Mouse (Mus musculus) cerebellum, adult 18-20 months (tissue): ENCODE data around the gene Fbl.
"Not testable (repeated sequence)": the region's sequence is repeated elsewhere in the genome, so short reads cannot be mapped to it uniquely, and the experiment has no call there.

Source experiments
- DNase-seq, 2 experiments: peaks; one replicate each; pipeline ENCODE4 v3.0.0; 2021

Fbl gene

DNA sequence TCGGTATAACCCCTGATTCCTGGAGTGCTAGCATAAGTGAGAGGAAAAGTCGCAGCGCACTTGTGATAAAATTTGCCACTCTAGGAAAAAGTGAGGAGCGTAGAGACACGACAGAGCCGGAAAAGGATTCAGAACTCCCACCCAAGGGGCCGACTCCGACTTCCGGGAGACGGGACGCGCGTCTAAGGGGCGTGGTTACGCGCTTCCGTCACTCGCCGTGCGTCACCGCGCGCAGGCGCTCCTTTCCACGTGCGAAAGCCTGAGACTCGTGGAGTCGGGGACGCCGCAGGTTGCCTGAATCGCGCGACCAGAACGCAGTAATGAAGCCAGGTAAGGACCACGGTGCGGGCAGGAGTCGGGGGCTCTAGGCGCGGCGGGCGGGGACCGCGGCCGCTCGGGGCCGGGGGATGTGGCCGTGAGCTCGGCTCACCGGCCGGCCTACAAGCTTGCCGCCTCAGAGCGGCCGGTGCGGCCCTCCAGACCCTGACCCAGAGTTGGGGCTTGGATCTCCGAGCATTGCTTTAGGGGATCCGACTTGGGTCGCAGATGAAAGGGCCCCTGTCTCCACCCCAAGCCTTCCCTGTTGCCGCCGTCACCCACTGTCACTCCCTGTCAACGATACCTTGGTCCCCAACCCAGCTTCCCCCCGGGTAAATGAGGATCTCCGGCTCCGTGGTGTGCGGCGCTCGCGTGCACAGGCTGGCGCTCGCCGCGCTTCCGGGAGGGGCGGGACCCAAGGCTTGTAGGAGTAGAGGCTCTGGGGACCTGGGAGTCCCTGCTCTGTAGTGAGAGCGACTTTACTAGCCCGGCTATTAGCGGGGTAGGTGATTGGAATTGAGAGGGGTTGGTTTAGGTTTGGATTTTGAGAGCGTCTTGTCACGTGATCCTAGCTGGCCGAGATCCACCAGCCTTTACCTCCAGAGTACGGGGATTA is at the start of gene Fbl:
TSS of gene Fbl (plus strand) at position 222 of the 934 bp plus-strand sequence.
- DNase-seq, result peak; percentile 88 to 93

DNA sequence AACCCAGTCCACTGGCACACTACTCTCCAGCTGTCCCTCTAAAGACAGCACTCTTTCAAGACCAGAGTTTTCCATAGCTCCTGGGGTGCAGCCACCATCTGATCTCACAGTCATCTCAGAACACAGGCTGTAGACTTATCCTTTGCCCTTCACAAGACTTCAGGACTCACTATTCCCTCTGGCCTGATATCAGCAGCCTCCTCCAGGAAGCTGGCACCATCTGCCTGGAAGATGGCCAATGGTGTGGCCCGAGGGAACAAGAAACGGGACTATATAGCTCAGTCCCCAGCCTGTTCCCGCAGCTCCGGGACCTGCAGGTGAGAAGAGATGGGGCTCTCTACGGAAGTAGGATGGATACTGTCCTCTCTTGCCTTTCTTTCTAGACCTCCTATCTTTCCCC is 40.3 kb upstream of the Fbl start, which contains the start of gene 9530053A07Rik:
TSS of gene 9530053A07Rik (plus strand) at position 301 of the 400 bp plus-strand sequence.
- no peak for DNase-seq

DNA sequence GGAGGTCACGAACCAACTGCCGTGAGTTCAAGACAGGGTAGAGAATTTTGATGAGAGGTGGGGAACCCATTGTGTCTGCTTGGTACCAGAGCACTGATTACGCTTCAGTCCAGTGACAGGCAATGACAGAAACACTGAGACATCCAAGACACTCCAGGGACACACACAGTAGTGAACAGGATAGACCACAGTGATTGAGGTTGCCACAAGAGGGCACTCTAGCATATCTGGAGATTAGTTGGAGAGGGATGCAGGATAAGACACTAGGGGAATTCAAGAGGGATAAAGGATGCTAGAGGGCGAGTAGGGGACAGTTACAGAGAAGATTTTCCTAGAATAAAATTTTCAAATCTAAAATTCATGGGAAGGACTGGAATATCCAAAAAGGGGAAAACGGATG is 31.9 kb upstream of the Fbl start:
- DNase-seq, result peak; percentile 39 to 55

DNA sequence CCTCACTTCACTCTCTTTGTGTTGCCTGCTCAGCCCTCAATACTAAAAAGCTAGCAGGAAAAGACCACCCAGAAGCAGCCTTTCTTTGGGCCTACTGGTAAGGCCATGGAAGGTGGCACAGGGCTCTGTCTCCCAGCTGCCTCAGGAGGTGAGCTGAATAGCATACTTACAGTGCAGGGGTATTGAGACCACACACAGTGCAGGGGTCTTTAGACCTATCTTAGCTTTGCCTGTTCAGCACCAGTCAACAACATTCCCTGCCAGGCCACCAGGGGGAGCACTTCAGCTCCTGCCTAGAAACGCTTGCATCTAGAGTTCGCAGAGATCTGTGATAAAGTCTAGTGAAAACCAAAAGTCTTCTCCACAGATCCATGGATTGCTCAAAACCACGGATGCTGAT is 21.2 kb upstream of the Fbl start:
- DNase-seq, result peak; percentile 61 to 71

DNA sequence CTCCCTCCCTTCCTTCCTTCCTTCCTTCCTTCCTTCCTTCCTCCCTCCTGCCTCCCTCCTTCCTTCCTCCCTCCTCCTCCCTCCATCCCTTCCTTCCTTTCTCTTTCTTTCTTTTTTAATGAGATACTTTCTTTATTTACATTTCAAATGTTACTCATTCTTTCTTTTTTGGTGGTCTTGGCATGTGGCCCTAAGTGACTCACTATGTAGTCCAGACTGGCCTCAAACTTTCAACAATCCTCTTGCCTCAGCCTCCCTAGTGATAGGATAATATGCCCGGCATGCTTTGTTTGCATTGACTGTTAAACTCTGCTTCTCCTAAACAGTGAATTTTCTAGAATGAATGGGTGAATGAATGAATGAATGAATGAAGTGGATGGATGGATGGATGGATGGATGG is 19.7 kb upstream of the Fbl start:
- no peak for DNase-seq

DNA sequence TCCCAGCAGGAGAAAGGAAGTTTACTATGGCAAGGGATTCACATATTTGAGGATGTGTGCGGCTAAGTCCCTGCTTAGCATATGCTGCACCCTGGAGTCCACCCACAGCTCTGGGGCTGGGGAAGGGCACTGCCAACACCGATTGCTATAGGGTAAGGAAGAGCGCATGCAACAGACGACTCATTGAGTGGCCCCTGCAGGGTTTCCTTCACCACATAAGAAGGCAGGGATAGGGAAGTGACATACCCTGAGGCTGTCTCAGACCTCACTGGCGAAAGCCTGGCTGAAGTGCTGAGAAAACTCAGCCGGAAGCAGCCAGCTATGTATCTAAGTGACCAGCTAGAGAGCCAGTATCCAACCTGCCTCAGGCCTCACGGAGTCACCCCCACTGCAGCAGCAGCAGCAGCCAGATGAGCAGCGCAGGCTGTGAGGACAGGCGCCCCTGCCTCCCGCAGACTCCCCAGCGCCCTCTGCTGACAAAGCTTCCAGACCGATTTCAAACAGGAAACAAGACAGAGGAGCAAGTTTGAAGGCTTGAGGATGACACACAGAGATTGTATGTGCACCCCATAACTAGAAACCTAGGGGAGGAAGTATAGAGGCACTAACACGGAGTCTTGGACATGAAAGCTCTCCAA is 17.8 kb upstream of the Fbl start:
- peak; percentile 12 to 23 for DNase-seq

DNA sequence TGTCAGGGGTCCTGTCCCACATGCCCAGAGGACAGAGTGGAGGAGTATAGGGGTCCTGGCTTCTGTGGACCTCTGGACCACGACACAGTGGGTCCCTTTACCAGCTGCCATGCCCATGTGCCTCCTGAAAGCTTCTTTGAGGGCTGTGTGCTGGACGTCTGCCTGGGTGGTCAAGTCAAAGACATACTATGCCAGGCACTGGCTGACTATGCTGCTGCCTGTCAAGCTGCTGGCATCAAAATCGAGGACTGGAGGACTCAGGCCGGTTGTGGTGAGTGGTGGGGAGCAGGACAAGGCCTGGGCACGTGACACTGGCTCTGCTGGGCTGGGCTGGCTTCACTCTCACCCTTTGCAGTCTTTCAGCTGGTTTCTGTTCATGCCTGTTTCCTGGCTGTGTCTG is 15.9 kb upstream of the Fbl start:
- DNase-seq, result not testable (repeated sequence)

DNA sequence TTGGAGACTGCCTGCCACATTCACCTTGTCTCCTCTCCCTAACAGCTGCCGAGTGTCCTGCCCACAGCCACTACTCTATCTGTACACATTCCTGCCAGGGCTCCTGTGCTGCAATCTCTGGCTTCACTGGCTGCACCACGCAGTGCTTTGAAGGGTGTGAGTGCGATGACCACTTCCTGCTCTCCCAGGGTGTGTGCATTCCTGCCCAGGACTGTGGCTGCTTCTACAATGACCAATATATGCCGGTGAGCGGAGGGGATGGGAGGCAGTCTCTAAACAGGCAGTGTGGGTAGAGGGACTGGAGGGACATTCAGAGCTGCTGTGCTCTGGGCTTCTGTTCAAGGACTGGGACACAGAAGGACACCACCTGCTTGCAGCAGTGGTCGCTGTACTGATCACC is 10.2 kb upstream of the Fbl start:
- DNase-seq, result no peak

DNA sequence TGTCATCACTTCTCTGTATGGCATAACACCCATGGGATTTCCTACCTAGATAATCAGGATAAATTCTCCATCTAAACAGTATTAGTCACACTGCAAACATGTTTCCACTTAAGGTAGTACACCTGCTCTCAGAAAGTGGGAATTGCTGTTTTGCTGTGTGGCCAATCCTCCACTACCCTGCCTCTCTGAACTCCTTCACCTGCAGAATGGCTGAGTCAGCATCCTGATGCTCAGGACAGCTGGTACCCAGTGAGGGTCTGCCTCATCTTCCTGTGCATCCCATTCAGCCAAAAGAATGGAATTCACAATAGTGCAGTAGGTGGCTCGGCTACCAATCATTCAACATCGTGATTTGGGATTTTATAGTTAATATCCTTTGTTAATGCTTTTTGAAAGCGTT is 9.6 kb upstream of the Fbl start:
- no peak for DNase-seq

DNA sequence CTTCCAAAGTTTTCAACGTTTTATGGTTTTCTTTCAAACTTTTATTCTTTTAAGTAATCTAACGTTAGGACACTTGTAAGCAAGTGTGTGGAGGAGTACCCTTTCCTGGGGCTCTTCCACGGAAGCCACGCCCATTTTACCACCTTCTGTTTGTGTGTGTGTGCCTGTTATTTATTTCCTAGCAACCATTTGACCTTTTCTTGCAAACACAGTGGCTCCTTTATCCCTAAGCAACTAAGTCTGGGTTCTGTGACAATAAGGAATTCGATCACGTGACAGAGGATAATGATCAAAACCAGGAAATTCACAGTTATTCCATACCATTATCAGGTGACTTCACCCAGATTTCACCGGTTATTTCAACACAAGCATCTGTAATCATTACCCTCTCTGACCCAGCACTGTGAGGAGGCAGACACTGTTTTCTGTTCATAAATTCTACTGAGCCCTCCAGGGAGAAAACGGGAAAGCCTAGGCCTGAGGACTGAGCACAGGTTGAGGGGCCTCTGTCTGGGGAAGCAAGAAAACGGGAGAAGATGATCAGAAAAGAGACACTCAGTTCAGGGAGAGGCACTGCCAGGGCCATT is 8.3 kb upstream of the Fbl start:
- no peak for DNase-seq

DNA sequence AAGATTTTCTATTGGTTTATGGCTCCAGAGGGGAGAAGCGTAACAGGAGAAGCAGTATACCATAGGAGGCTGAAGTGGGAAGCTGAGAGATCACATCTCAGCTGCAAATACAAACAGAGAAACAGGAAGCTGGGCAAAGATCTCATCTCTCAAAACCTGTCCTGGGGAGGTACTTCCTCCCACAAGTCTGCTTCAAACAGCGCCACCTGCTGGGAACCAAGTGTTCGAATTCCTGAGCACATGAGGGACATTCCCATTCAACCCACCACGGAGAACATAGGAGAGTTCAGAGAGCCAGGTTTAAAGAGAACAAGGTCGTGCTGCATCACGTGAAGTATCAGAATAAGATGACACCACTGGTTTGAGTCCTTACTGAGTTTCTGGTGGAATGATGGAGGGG is 4.1 kb upstream of the Fbl start:
- DNase-seq, result no peak

DNA sequence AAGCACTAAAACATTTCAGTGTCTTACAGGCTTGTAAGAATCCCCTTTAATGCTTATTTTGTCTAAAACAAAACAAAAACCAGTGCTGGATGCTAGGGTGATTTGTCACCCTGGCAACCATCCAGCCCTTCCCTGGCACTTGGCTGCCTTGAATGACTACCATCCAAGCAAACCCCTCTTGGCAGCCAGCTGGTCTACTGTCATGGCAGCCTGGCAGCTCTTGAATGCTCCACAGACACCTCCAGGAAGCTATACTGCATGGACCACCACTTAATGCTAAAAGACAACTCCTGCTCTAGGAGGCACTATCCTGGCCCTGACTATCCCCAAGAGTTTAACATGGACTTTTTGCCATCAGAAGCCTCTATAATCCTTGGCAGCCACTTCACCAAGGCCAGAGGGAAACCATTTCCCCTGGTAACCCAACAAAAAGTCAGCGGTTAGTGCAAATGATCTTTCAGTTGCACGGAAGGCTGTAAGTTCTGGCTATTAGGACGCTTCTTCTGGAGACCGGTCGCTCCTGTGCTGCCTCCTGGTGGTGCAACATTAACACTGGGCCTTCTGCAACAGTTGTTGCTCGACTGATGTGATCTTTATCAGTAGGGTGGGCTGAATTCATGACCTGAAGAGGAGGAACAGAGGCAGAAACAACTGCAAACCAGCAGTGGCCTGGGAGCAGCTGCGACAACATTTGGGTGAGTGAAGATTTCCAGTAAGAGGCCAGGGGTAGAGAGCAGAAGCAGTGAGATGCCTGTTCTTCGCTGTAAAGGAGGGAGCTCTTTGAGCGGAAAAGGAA is 992 bp upstream of the Fbl start:
- peak; percentile 53 to 55 for DNase-seq

DNA sequence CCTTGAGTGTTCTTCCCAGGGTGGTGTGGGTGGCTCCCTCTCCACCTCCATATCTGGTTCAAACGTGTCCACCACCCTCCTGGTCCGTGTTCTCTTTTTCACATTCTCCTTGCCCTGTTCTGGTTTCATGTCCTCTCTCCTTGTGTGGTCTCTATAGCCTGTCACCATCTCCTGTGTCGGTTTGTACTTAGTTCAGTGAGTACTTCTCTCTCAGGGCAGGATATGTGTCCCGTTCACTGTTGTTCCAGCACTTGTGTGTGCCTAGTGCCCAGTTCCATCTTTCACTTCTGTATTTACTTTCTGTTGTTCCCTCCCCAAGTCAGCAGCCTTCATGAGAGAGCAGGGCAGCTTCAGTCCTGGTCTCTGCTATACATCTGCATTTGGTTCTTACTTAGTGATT is 5.8 kb downstream of the Fbl start:
- no peak for DNase-seq

DNA sequence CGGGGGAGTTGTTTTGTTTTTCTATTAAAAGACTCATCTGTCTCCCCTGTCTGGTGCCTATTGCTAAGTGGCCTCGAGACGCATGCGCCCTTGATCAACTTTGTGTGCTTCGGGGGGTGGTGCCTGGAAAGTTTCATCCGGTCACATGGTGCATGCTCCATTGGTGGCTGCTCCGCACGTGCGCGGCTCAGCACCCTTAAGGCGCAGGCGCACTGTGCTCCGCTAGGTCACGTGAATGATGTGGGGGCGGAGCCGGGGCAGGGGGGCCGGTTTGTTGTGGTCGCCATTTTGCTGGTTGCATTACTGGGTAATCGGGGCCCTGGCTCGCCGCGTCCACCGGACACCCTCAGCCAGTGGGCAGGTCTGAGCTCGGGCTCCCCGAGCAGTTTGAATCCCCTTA is 9.7 kb downstream of the Fbl start, which contains the start of gene Dyrk1b:
TSS of gene Dyrk1b (plus strand) at position 242 of the 400 bp plus-strand sequence.
- DNase-seq, result peak; percentile 92 to 94

DNA sequence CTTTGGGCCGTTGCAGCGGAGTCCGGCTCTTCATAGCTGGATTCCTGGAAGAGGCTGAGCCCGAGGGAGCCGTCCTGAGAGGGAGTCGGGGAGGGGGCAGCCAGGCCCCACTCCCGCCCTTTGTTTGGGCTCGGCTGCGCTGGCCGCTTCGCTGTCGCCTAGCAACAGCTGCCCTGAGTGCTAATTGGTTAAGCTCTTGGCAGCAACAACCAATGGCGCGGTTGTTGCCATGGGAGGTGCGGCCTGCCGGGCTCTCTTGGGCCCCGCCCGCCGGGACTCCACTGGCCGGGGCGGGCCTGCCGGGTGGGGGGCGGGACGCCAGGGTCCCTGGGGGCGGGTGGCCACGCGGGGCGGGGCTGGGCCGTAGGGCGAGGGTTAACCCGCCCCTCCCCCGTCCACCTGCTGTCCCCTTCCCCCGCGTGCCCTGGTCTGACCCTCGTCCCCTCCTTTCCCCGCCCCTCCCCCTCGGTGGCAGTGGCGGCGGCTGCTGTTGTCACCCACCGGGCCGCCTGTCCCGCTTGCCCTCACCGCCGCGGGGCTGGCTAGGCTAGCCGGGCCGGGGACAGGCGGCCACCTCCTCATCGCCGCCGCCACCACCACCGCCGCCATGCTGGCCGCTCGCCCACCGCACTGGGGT is 10.3 kb downstream of the Fbl start:
- peak; percentile 92 to 95 for DNase-seq

DNA sequence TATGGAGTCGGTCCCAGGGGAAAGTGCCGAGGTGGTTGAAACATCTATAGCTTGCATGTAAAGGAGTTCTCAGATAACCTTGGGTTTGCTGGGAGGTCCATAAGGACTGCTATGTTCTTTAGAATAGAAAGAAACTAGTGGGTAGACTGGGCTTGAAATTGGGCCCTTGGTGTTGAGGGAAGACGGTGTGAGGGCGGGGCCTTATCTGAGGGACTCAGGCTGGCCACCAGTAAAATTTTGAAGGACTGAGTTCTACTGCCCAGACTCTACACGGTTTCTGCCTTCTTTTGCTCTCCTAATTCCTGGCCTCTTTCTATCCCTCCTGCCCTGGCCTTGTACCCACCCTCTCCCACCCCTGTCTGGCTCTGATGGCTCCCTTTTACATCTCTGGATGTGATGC is 11.4 kb downstream of the Fbl start:
- no peak for DNase-seq

DNA sequence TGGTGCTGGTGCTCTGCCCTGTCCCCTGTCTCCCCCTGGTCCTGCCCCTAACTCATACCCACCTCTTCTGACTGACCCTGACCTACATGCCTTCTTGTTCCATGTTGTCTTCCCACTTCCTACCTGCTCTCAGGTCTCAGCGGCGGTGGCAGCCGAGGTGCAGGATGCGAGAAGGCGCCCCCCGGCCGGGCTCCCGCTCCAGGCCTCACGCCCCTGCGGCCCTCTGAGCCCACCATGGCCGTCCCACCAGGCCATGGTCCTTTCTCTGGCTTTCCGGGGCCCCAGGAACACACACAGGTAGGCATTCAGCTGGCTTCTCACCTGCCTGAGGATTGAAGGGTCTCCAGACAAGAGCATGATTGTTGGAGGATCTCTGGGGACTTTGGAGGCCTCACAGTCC is 11.9 kb downstream of the Fbl start:
- DNase-seq, result no peak

DNA sequence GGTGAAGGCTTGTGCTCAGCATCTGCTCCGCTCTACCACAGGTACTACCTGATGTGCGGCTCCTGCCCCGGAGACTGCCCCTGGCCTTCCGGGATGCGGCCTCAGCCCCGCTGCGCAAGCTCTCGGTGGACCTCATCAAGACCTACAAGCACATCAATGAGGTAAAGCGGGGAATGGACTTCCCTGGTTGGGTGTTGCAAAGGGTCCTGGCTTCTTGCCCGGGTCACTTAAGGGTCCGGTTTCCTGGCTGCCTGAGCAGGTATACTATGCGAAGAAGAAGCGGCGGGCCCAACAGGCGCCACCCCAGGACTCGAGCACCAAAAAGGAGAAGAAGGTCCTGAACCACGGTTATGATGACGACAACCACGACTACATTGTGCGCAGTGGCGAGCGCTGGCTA is 12.8 kb downstream of the Fbl start:
- DNase-seq, result peak in 1 of 2 experiments; percentile 15

DNA sequence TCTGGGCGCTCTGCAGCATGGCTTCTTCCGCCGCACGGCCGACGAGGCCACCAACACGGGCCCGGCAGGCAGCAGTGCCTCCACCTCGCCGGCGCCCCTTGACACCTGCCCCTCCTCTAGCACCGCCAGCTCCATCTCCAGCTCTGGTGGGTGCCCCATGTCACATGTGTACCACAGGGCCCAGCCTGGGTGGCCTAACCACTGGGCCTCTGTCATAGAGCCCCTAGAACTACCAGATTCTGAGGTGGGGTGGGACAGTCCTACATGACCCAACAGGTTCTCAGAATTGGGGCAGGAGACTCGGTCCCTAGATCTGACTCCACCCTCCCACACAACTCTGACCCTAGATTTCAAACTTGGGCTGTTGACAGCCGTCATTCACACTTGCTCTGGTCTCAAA is 16.4 kb downstream of the Fbl start:
- no peak for DNase-seq

DNA sequence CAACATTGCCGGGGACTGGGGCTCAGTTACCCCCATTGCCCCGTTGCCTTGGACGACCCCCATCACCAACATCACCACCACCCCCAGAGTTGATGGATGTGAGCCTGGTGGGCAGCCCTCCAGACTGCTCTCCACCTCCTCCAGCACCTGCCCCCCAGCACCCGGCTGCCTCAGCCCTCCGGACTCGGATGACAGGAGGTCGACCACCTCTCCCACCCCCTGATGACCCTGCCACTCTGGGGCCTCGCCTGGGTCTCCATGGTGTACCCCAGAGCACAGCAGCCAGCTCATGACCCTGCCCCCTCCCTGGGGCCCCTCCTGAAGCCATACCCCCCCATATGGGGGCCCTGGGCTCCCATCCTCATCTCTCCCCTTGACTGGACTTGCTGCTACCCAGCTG is 17.1 kb downstream of the Fbl start:
- DNase-seq, result no peak

DNA sequence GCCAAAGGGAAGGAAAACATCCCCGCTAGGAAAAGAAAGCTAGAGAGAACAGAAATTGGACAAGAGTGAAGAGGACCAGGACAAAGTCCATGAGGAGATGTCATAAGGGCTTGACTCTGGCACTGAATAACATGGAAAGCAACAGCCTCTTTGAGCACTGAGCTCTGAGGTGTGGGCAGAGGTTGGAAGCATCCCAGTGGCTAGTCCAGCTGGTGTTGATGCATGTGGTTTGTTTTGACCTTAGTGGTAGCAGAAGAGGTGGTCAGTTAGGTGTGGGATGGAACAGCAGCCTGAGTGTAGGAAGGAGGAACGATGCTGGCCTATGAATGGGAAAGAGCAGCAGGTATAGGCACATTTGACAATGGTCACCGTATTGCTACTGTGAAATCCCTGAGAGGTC is 22.0 kb downstream of the Fbl start:
- no peak for DNase-seq

DNA sequence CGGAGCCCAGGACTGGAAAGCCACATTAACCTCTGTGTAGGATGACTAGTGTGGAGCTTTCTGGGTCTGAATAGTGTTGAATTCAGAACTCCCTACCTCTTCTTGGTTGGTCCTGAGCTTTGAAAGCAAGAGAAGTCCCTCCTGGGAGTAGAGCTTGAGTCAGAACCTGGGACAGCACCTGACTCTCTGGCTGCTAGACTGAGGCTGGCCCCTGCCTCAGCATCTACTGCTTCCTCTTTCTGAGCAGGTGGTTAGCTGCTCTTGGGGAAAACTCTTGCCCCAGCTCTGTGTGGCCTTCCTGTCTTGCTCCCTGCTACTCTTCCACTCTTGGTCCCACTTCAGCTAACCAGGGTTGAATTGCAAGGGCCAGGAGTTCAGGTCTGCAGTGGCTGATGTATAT is 22.4 kb downstream of the Fbl start:
- DNase-seq, result no peak
